Mouse (Mus musculus) myocyte (in vitro differentiated cells): Measurements from ENCODE around the gene Prr19.

Experiments used
- CEBPB ChIP-seq: IDR thresholded peaks from 2 replicates; pipeline ENCODE4 v1.6.1; 2011; ENCODE audit warnings: mild to moderate bottlenecking, moderate library complexity; ENCODE audit not compliant: poor library complexity, insufficient read depth, severe bottlenecking
- E2F4 ChIP-seq: IDR thresholded peaks from one replicate; pipeline ENCODE4 v1.6.1; 2011; ENCODE audit warnings: mild to moderate bottlenecking, control low read depth, moderate library complexity; ENCODE audit not compliant: insufficient read depth
- MAX ChIP-seq: IDR thresholded peaks from one replicate; pipeline ENCODE4 v1.6.1; 2011; ENCODE audit warnings: low read depth, mild to moderate bottlenecking, control low read depth
- MYOD1 ChIP-seq, 3 experiments: IDR thresholded peaks; one replicate each; pipeline ENCODE4 v1.6.1; 2011; ENCODE audit warnings: control low read depth in 2 of 3, low read depth in 2 of 3, mild to moderate bottlenecking in 2 of 3, moderate library complexity in 1 of 3; ENCODE audit not compliant: insufficient read length in 2 of 3, control insufficient read depth in 1 of 3
- POLR2A ChIP-seq: IDR thresholded peaks from one replicate; pipeline ENCODE4 v1.6.1; 2011; ENCODE audit warnings: low read depth, mild to moderate bottlenecking, control low read depth, moderate library complexity; ENCODE audit not compliant: insufficient read length
- POLR2AphosphoS2 ChIP-seq: IDR thresholded peaks from one replicate; pipeline ENCODE4 v1.6.1; 2011; ENCODE audit warnings: low read depth, control low read depth; ENCODE audit not compliant: insufficient read length
- REST ChIP-seq: IDR thresholded peaks from one replicate; pipeline ENCODE4 v1.6.1; 2011; ENCODE audit warnings: mild to moderate bottlenecking, control low read depth, moderate library complexity; ENCODE audit not compliant: insufficient read depth, insufficient read length
- SRF ChIP-seq: IDR thresholded peaks from one replicate; pipeline ENCODE4 v1.6.1; 2011; ENCODE audit warnings: low read depth; ENCODE audit not compliant: control insufficient read depth, insufficient read length
- TCF12 ChIP-seq: IDR thresholded peaks from one replicate; pipeline ENCODE4 v1.6.1; 2011; ENCODE audit warnings: mild to moderate bottlenecking, control low read depth; ENCODE audit not compliant: poor library complexity, insufficient read depth, severe bottlenecking
- TCF3 ChIP-seq: IDR thresholded peaks from one replicate; pipeline ENCODE4 v1.6.1; 2011; ENCODE audit warnings: low read depth, control low read depth; ENCODE audit not compliant: insufficient read length
- USF1 ChIP-seq: IDR thresholded peaks from one replicate; pipeline ENCODE4 v1.6.1; 2011; ENCODE audit warnings: low read depth, mild to moderate bottlenecking, control low read depth, moderate library complexity

GRCm38 (mm10) chr7:25274996-25275395, 26.2 kb upstream of the Prr19 start:
- TF ChIP-seq POLR2A (no peak), TCF3 (no peak), TCF12 (no peak), POLR2AphosphoS2 (no peak), USF1 (no peak), E2F4 (no peak), MYOD1 (IDR thresholded peaks at IDR 0.05; ENCODE audit: control insufficient read depth in 1 of 3, insufficient read length in 2 of 3, low read depth in 2 of 3) (no peak), REST (no peak), MAX (no peak), SRF (no peak), CEBPB (no peak)
